Mouse (Mus musculus): ENCODE results near the gene Zdhhc19.
A peak's percentile ranks its signal among the peaks of the same experiment; 100 is the strongest.

Zdhhc19 gene

DNA sequence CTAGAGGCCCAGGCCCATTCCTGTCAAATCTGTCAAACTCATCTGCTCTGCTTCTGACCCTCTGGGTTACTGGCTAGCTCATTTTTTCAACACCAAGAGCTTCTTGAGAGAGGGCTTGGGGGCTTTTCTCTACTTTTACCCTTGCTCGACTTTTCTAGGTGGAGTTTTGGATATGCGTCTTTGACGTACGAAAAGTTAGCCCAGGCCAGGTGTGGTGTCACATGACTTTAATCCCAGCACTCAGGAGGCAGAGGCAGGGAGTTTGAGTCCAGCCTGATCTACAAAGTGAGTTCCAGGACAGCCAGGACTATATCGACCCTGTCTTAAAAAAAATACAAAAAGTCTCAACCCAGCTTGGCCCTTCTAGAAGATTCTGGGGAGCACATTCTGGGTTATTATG is 12.0 kb downstream of the Zdhhc19 start:
- no peaks in the 10 kb centered on the region for H3K27me3 ChIP-seq (ENCODE audit: insufficient read depth, low read length)
- H3K9me3 ChIP-seq (ENCODE audit: low read length): peaks cover 13% of the 10 kb centered on the region
- no peak for TF ChIP-seq CTCF (conservative IDR thresholded peaks at IDR 0.05; ENCODE audit: low read length)
- no peak for TF ChIP-seq NANOG (IDR thresholded peaks at IDR 0.05; ENCODE audit: borderline replicate concordance, low read length)
- no peak for TF ChIP-seq POU5F1 (IDR thresholded peaks at IDR 0.05; ENCODE audit: borderline replicate concordance, low read length)
- peaks cover 91% of the 10 kb centered on the region for H3K4me1 ChIP-seq (replicated peaks; ENCODE audit: low read depth, low read length)
- H3K4me3 ChIP-seq (replicated peaks; ENCODE audit: low read length): no peak overlapping the region
- H3K36me3 ChIP-seq (ENCODE audit: insufficient read depth, low read length): no peaks in the 10 kb centered on the region

DNA sequence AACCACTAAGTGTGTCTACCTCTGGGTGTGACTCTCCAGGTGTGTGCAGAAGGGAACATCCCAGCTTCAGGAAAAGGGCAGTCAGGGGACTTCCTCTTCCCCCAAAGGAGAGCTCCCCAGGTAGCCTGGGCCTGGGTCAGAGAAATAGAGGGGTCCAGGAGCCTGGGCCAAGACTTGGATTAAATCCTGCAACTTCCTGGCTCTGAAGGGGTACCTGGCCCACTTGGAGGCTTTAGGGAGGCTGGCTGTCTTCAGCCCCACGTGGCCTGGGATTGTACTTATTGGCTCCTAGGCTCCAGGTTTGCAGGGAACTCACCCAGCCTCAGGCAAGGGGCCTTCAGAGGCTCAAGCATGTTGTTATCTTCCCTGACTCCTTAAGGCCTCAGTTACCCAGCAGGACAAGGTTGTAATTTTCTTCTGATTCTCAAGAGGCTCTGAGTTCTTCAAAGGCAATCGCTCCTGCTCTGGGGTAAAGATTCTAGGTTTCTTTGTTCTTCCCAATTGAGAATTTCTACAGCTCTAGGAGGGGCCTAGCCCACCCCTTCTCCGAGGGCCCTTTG is 12.5 kb downstream of the Zdhhc19 start:
- H3K36me3 ChIP-seq (ENCODE audit: insufficient read depth, low read length): no peaks in the 10 kb centered on the region
- H3K9me3 ChIP-seq (ENCODE audit: low read length): peaks cover 18% of the 10 kb centered on the region
- TF ChIP-seq POU5F1 (IDR thresholded peaks at IDR 0.05; ENCODE audit: borderline replicate concordance, low read length) (no peak), CTCF (conservative IDR thresholded peaks at IDR 0.05; ENCODE audit: low read length) (no peak), NANOG (IDR thresholded peaks at IDR 0.05; ENCODE audit: borderline replicate concordance, low read length) (no peak)
- peak overlapping the region; percentile 54 for H3K4me3 ChIP-seq (replicated peaks; ENCODE audit: low read length)
- H3K4me1 ChIP-seq (replicated peaks; ENCODE audit: low read depth, low read length): peaks cover 91% of the 10 kb centered on the region
- no peaks in the 10 kb centered on the region for H3K27me3 ChIP-seq (ENCODE audit: insufficient read depth, low read length)

DNA sequence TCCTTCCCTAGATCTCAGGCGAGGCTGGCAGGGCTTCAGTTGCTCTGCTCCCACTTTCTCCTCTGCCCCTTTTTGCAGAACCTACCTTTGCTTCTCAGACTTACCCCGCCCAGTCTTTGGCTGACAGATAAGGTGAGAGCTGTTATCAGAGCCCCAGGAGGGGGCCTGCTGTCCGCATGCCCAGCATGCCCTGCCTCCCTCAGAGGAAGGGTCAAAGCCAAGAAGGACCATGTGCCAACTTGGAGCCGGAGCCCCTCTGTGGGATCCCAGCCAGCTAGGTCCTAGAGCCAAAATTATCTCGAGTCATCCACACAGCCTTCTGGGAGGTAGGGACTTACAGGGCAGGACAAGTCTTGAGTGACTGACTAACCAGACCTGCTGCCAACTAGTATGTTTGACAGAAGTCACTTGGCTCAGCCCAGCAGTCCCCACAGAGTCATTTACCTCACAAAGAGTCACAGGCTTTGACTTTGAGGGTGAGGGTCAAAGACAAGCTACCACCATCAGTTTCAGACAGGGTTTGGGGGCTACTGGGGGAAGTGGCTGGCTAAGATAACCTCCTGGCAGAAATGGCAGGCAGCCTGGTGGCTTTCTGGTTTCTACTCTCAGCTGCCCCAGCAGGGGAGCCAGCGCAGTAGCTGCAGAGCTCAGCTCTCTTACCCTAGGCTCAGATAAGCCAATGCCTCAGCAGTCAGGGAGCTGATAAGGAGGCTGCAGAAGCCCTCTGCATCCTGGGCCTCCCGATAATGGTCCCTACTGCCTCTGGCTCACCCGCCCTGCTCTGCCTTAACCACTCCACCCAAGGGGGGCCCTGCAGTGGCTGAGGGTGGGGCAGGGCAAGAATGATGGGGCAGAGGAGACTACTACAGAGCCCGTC is 13.2 kb downstream of the Zdhhc19 start:
- TF ChIP-seq CTCF (conservative IDR thresholded peaks at IDR 0.05; ENCODE audit: low read length) (no peak), POU5F1 (IDR thresholded peaks at IDR 0.05; ENCODE audit: borderline replicate concordance, low read length) (no peak), NANOG (IDR thresholded peaks at IDR 0.05; ENCODE audit: borderline replicate concordance, low read length) (no peak)
- H3K27me3 ChIP-seq (ENCODE audit: insufficient read depth, low read length): no peaks in the 10 kb centered on the region
- peaks cover 91% of the 10 kb centered on the region for H3K4me1 ChIP-seq (replicated peaks; ENCODE audit: low read depth, low read length)
- H3K4me3 ChIP-seq (replicated peaks; ENCODE audit: low read length): peak overlapping the region; percentile 54
- H3K9me3 ChIP-seq (ENCODE audit: low read length): peaks cover 21% of the 10 kb centered on the region
- no peaks in the 10 kb centered on the region for H3K36me3 ChIP-seq (ENCODE audit: insufficient read depth, low read length)

DNA sequence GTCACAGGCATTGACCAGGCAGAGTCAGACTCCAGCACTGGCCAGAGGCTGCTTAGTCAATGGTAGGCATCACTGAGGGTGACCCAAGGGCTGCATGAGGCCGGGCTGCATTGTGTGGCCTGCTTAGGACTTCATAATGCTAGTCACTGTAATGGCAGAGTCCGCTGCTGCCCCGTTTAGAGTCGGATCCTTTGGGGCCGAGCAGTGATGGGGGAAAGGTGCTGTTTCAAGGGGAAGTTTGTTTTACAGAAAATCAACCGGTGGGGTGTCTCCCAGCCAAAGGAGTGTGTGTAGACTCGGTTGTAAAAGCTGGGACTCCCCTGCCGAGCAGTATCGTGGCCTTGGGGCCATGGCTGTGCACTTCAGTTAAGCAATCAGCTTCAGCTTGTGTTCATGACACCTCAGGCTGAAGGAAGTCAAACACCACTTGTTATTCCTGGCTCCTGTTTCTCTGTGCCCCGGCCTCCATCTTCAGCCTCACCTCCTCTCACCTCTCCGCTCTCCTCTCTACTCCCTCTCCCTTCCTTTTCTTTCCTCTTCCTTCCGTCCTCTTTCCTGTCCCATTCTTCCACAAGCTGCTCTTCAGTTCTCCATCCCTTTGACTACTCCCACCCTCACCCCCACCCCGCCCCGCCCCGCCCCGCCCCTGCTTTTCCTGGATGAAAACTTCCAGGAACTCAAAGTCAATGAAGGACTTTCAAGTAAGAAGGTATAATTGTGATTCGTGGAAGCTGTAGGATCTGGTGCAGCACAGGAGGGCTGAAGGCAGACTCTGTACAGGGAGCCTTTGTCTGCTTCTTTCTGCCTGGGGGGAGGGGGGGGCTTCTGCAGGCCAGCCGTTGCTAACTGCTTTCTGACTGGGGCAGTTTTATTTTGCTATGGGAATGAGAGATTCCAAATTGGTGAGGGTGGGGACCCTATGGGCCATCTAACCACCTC is 14.6 kb downstream of the Zdhhc19 start:
- Histone ChIP-seq H3K4me1 (replicated peaks; ENCODE audit: low read depth, low read length) (peaks cover 95% of the 10 kb centered on the region), H3K9me3 (ENCODE audit: low read length) (peaks cover 21% of the 10 kb centered on the region), H3K36me3 (ENCODE audit: insufficient read depth, low read length) (no peaks in the 10 kb centered on the region), H3K4me3 (replicated peaks; ENCODE audit: low read length) (peak overlapping the region; percentile 54), H3K27me3 (ENCODE audit: insufficient read depth, low read length) (no peaks in the 10 kb centered on the region)
- TF ChIP-seq NANOG (IDR thresholded peaks at IDR 0.05; ENCODE audit: borderline replicate concordance, low read length) (peak; percentile 13; the same call in 1 of the 2 replicates), POU5F1 (IDR thresholded peaks at IDR 0.05; ENCODE audit: borderline replicate concordance, low read length) (no peak), CTCF (conservative IDR thresholded peaks at IDR 0.05; ENCODE audit: low read length) (no peak)

DNA sequence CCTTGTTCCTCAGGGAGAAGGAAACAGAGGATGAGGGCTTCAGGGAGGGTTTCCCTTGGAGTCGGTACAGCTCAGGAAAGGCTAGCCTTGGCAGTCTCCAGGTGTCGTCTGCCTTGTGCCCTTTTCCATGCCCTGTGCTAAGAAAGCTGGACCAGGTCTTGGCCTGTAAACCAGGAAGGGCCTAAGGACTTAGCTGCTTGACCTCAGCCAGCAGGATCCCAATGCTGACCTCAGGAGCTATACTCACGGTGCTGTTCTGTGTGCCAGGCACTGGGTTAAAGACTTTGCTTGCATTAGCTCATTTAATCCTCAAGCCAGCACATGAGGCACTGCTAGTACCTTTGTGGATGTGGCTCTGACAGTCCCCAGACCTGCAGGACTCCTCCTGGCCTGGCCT is 15.3 kb downstream of the Zdhhc19 start:
- TF ChIP-seq CTCF (conservative IDR thresholded peaks at IDR 0.05; ENCODE audit: low read length) (no peak), POU5F1 (IDR thresholded peaks at IDR 0.05; ENCODE audit: borderline replicate concordance, low read length) (no peak), NANOG (IDR thresholded peaks at IDR 0.05; ENCODE audit: borderline replicate concordance, low read length) (no peak)
- Histone ChIP-seq H3K4me1 (replicated peaks; ENCODE audit: low read depth, low read length) (peaks cover 95% of the 10 kb centered on the region), H3K4me3 (replicated peaks; ENCODE audit: low read length) (peak overlapping the region; percentile 32; the same call in 1 of the 2 replicates), H3K36me3 (ENCODE audit: insufficient read depth, low read length) (no peaks in the 10 kb centered on the region), H3K27me3 (ENCODE audit: insufficient read depth, low read length) (no peaks in the 10 kb centered on the region), H3K9me3 (ENCODE audit: low read length) (peaks cover 21% of the 10 kb centered on the region)

DNA sequence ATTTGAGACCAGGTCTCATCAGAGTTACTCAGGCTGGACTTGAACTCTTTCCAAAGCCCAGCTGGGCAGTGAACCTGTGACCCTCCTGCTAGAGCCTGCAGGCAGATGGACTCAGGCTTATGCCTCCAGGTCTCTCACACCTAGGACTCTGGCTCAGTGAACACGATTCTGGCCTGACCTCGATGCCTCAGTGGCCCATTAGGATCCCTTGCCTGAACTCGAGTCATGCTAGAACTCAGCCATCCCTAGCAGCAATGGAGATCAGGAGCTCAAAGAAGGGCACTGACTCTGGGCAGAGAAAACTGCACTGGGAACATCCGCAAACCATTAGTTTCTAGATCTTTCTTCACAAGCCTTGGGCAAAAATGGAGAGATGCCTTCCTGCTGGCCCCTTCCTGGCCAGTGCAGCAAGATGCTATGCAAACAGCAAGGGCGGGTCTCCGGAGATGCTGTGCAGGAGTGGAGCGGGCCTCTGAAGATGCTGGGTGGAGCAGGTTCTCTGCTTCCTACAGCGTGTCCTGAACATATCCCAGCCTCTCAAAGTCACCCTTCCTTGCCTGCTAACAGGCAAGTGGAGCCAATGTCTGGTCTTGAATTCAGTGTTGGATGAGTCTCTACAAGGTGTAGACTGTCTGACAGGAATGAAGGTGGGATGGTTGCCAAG is 15.9 kb downstream of the Zdhhc19 start:
- Histone ChIP-seq H3K4me1 (replicated peaks; ENCODE audit: low read depth, low read length) (peaks cover 95% of the 10 kb centered on the region), H3K9me3 (ENCODE audit: low read length) (peaks cover 21% of the 10 kb centered on the region), H3K27me3 (ENCODE audit: insufficient read depth, low read length) (no peaks in the 10 kb centered on the region), H3K36me3 (ENCODE audit: insufficient read depth, low read length) (no peaks in the 10 kb centered on the region), H3K4me3 (replicated peaks; ENCODE audit: low read length) (peak overlapping the region; percentile 32; the same call in 1 of the 2 replicates)
- TF ChIP-seq NANOG (IDR thresholded peaks at IDR 0.05; ENCODE audit: borderline replicate concordance, low read length): no peak
- TF ChIP-seq CTCF (conservative IDR thresholded peaks at IDR 0.05; ENCODE audit: low read length): no peak

DNA sequence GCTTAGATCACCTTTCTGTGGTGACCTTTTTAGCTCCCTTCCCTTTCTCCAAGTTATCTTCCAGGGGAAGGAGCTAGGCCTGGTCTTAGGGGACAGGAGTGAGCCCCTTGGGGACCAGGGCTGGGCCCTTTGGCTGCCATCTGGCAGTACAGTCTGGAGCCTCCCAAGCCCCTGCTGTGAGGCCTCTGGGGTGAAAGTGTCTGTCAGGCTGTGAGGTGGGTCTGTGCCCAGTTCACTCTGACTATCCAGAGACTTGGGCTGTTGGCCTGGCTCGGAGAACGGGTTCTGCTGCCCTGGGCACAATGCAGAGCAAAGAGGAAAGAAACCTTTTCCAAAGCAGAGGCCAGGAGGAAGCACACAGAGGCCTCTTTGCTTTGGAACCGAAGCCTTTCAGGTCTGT is 16.9 kb downstream of the Zdhhc19 start:
- H3K9me3 ChIP-seq (ENCODE audit: low read length): peaks cover 21% of the 10 kb centered on the region

More for the DNA sequence above, 16.9 kb downstream of the Zdhhc19 start:
- TF ChIP-seq NANOG (IDR thresholded peaks at IDR 0.05; ENCODE audit: borderline replicate concordance, low read length) (no peak), CTCF (conservative IDR thresholded peaks at IDR 0.05; ENCODE audit: low read length) (no peak), POU5F1 (IDR thresholded peaks at IDR 0.05; ENCODE audit: borderline replicate concordance, low read length) (no peak)
- H3K4me1 ChIP-seq (replicated peaks; ENCODE audit: low read depth, low read length): peaks cover 95% of the 10 kb centered on the region
- no peaks in the 10 kb centered on the region for H3K27me3 ChIP-seq (ENCODE audit: insufficient read depth, low read length)
- H3K4me3 ChIP-seq (replicated peaks; ENCODE audit: low read length): peak overlapping the region; percentile 8; the same call in 1 of the 2 replicates
- H3K36me3 ChIP-seq (ENCODE audit: insufficient read depth, low read length): no peaks in the 10 kb centered on the region
